Mouse (Mus musculus): ENCODE data around the gene Pabpn1. TPM values are rescaled to one million over a fixed set of nuclear protein-coding genes. Genes with fewer than 3 reads are reported as not detected.
A peak's percentile ranks its signal among the peaks of the same experiment; 100 is the strongest.

Pabpn1 gene
- total and polyA plus RNA-seq, 2 experiments from 2014 or later, result 36.2 to 44.5 TPM

DNA sequence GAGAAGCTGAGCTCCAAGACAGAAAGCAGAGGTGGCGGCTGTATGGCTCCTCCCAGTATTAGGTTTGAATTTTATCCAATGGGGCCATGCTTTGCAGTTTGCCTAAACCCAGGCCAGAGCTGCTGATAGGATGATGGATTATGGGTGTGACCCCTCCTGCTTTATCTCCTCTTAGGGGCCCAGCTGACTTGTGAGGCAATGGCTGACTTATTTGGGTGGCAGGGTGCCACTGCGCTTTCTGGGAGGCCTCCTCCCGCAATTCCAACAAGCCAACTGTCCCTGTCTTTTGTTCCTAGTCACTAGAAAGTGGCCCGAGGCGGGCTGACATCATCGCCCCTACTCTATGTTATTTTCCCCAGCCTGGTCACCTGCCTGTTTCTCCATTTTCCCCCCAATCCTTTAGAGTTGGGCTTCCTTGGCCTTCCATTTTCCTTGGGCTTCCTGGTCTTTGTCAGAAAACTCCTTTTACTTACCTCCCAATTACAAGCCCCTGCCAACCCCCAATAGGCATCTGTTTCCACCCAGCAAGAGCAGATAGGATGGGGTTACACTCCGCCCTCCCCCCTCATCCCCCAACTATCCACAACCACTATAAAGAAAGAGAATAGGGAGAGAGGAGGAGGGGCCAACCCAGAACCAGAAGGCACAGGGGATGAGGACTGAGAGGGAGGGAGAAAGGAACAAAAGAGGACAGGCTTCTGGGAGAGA is 32.5 kb downstream of the Pabpn1 start:
- no peak overlapping the region for H3K9ac ChIP-seq (replicated peaks; ENCODE audit: low read depth, low read length)
- no peaks in the 10 kb centered on the region for H3K36me3 ChIP-seq (replicated peaks; ENCODE audit: control insufficient read depth, insufficient read depth, low read length)
- DNase-seq (ENCODE audit: low spot score) (no peak), ATAC-seq (ENCODE audit: insufficient read depth, low read depth) (peak; percentile 66)
- H3K4me3 ChIP-seq (ENCODE audit: low read depth, low read length), result peak overlapping the region; percentile 53
- WGBS, result 37% methylated on average over 7 of the region's 7 CpGs
- no peaks in the 10 kb centered on the region for H3K27me3 ChIP-seq (ENCODE audit: control insufficient read depth, insufficient read depth, low read length)
- no peaks in the 10 kb centered on the region for H3K9me3 ChIP-seq (replicated peaks; ENCODE audit: control insufficient read depth, low read length)
- TF ChIP-seq EP300 (IDR thresholded peaks at IDR 0.05; ENCODE audit: low read depth), result no peak; the same call in 1 of the 2 replicates
- TF ChIP-seq CTCF (IDR thresholded peaks at IDR 0.05; ENCODE audit: low read depth), result no peak
- peaks cover 3% of the 10 kb centered on the region; the same call in 1 of the 2 replicates for H3K4me1 ChIP-seq (ENCODE audit: control insufficient read depth, insufficient read depth)
- H3K4me2 ChIP-seq (ENCODE audit: low read depth, low read length), result peak overlapping the region; percentile 81
- H3K27ac ChIP-seq (ENCODE audit: low read depth), result peak overlapping the region; percentile 82

DNA sequence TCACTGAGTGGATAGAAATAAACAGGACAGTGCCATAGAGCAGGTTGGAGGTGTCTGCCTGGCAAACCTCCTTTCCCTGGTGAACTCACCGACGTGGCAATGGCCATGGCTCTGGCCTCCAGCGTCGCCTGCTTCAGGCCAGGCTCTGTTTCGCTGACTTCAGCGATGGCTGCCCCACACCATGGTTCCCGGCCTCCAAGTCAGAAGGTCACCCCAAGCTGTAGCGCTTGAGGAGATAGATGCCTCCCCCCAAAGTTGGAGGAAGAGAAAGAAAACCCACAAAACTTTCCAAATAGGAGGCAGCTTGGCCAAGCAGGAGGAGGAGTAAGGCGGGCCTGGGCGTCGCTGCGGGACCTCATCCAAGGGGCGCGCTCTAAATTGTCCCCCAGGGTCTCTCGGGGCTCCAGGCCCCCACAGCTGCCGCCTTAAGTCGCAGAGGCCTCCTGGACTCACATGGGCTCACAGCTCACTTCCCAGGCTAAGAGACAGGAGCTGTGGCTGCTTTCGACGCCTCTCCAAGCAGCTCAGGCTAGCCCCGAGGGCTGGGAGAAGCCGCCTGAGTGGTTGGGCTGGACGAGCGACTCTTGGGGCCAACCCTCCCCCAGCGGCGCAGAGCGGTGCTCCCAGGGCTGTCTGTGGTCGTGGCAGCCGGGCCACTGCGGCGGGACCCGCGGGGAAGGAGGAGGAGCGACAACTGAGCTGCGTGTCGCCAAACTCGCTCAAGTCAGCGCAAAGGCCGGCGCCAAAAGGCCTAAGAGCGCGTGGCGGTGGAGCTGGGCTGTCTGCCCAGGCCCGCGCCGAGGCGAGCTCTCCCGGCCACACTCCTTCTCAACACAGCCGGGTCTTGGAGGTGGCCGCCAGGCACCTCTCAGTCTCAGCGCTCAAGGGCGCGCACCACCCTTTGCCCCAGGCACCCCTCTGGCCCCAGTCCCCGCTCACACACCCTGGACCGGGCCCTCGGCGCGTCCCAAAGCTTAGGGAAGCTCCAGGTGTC is 33.3 kb downstream of the Pabpn1 start, which contains the start of gene Efs:
Gene Efs, minus strand, starts transcription at position 778 of the 994 bp plus-strand sequence.
- peak within 1 kb of the TSS; percentile 81 for H3K4me2 ChIP-seq (ENCODE audit: low read depth, low read length)
- no peak for DNase-seq (ENCODE audit: low spot score)
- 9% methylated on average over 44 of the region's 57 CpGs for WGBS
- peak within 1 kb of the TSS; percentile 82 for H3K27ac ChIP-seq (ENCODE audit: low read depth)
- no peaks in the 10 kb centered on the region for H3K36me3 ChIP-seq (replicated peaks; ENCODE audit: control insufficient read depth, insufficient read depth, low read length)
- peak; percentile 69 for ATAC-seq (ENCODE audit: insufficient read depth, low read depth)
- peak within 1 kb of the TSS; percentile 63 for H3K9ac ChIP-seq (replicated peaks; ENCODE audit: low read depth, low read length)
- no peaks in the 10 kb centered on the region for H3K9me3 ChIP-seq (replicated peaks; ENCODE audit: control insufficient read depth, low read length)
- no peaks in the 10 kb centered on the region for H3K27me3 ChIP-seq (ENCODE audit: control insufficient read depth, insufficient read depth, low read length)
- H3K4me3 ChIP-seq (ENCODE audit: low read depth, low read length), result peak within 1 kb of the TSS; percentile 53
- peaks cover 3% of the 10 kb centered on the region; the same call in 1 of the 2 replicates for H3K4me1 ChIP-seq (ENCODE audit: control insufficient read depth, insufficient read depth)
- no peak for TF ChIP-seq CTCF (IDR thresholded peaks at IDR 0.05; ENCODE audit: low read depth)
- no peak for TF ChIP-seq EP300 (IDR thresholded peaks at IDR 0.05; ENCODE audit: low read depth)

DNA sequence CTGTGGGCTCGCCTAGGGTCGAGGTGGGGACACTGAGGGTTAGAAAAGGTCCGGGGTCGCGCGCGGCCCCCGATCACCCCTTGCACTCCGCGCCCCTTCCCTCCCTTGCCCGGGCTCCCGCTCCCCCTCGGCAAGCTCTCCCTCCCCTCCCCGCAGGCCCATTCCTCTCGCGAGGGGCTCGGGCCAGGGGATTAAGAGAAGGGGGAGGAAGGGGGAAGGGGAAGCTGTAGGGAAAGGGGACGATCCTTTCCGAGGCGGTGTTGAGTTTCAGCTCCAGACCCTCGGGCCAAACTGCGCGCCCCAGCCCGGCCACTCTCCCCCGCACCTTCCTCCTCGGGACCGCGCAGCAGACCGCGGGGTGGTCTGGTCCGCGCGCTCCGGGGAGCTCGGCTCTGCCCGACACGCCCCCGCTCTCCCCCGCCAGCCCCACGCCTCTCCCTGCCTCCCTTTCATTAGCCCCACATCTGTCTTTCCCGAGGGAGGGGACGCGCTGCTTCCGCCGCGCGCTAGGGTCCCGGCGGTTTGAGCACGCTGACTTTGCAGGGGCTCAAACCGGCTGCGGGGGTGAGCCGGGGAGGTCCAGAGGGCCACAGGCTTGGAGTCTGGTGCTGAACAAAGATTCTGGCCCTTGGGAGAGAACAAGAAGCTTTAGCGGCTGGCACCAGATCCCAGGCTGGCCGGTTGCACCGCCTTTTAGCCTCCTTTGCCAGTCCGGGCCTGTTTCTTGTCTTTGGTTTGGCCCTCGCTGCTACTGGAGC is 34.3 kb downstream of the Pabpn1 start:
- peak; percentile 40 for ATAC-seq (ENCODE audit: insufficient read depth, low read depth)
- TF ChIP-seq CTCF (IDR thresholded peaks at IDR 0.05; ENCODE audit: low read depth) (no peak), EP300 (IDR thresholded peaks at IDR 0.05; ENCODE audit: low read depth) (no peak)
- H3K9me3 ChIP-seq (replicated peaks; ENCODE audit: control insufficient read depth, low read length), result no peaks in the 10 kb centered on the region
- H3K4me1 ChIP-seq (ENCODE audit: control insufficient read depth, insufficient read depth), result peaks cover 3% of the 10 kb centered on the region; the same call in 1 of the 2 replicates
- DNase-seq (ENCODE audit: low spot score), result no peak
- no peaks in the 10 kb centered on the region for H3K27me3 ChIP-seq (ENCODE audit: control insufficient read depth, insufficient read depth, low read length)
- H3K36me3 ChIP-seq (replicated peaks; ENCODE audit: control insufficient read depth, insufficient read depth, low read length), result no peaks in the 10 kb centered on the region
- peak overlapping the region; percentile 53 for H3K4me3 ChIP-seq (ENCODE audit: low read depth, low read length)
- WGBS, result 2% methylated on average over 42 of the region's 58 CpGs
- H3K27ac ChIP-seq (ENCODE audit: low read depth), result peak overlapping the region; percentile 82
- peak overlapping the region; percentile 81 for H3K4me2 ChIP-seq (ENCODE audit: low read depth, low read length)
- H3K9ac ChIP-seq (replicated peaks; ENCODE audit: low read depth, low read length), result peak overlapping the region; percentile 63

DNA sequence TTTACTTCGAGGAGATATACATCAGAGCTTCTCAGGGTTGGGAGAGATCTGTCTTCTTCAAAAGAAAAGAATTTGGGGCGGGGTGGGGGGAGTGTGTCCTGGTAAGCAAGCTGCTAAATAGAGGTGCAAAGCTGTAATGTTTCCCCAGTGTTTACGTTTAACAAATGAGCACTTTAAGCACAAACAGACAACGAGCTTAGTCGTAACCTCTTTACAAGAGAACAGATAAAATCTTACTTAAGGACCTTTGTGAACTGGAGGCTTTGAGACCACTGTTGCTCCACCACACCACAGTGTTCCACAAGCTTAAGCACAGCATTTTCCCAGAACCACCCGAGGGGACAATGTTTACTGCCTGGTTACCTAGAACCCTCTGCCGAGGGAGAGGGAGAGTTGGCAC is 35.0 kb downstream of the Pabpn1 start:
- Histone ChIP-seq H3K36me3 (replicated peaks; ENCODE audit: control insufficient read depth, insufficient read depth, low read length) (no peaks in the 10 kb centered on the region), H3K4me2 (ENCODE audit: low read depth, low read length) (0 out of 2 replicates have a peak overlapping the region, but pooled peaks have one; percentile 81), H3K9ac (replicated peaks; ENCODE audit: low read depth, low read length) (no peak overlapping the region), H3K9me3 (replicated peaks; ENCODE audit: control insufficient read depth, low read length) (no peaks in the 10 kb centered on the region), H3K4me3 (ENCODE audit: low read depth, low read length) (no peak overlapping the region), H3K27me3 (ENCODE audit: control insufficient read depth, insufficient read depth, low read length) (no peaks in the 10 kb centered on the region), H3K4me1 (ENCODE audit: control insufficient read depth, insufficient read depth) (peaks cover 3% of the 10 kb centered on the region; the same call in 1 of the 2 replicates), H3K27ac (ENCODE audit: low read depth) (peak overlapping the region; percentile 82; the same call in 1 of the 2 replicates)
- 45% methylated on average over 7 of the region's 7 CpGs for WGBS
- DNase-seq (ENCODE audit: low spot score) (no peak), ATAC-seq (ENCODE audit: insufficient read depth, low read depth) (no peak)
- TF ChIP-seq CTCF (IDR thresholded peaks at IDR 0.05; ENCODE audit: low read depth), result no peak

DNA sequence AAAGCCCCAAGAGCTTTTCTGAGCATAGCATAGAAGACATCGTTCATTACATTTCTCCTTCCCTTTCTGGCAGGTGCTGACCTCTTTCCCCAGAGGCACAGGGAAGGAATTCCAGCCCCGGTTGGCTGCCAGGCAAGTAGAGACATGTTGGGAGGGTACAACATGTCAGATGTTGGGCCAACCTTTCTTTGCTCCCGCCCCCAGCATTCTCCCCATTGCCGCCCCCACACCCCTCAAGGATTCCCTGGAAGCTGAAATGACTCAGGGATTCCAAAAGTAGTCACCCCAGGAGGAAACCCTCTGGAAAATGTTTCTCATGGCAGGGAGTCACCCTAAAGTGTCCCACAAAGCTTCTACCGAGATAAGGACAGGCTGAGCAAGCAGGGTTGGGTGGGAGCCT is 37.5 kb downstream of the Pabpn1 start:
- H3K4me3 ChIP-seq (ENCODE audit: low read depth, low read length), result no peak overlapping the region
- no peaks in the 10 kb centered on the region; the same call in 1 of the 2 replicates for H3K4me1 ChIP-seq (ENCODE audit: control insufficient read depth, insufficient read depth)
- H3K4me2 ChIP-seq (ENCODE audit: low read depth, low read length), result no peak overlapping the region
- H3K27ac ChIP-seq (ENCODE audit: low read depth), result no peak overlapping the region
- no peaks in the 10 kb centered on the region for H3K9me3 ChIP-seq (replicated peaks; ENCODE audit: control insufficient read depth, low read length)
- H3K9ac ChIP-seq (replicated peaks; ENCODE audit: low read depth, low read length), result no peak overlapping the region
- DNase-seq (ENCODE audit: low spot score), result no peak
- 53% methylated on average over 5 of the region's 5 CpGs for WGBS
- no peak for TF ChIP-seq CTCF (IDR thresholded peaks at IDR 0.05; ENCODE audit: low read depth)
- H3K27me3 ChIP-seq (ENCODE audit: control insufficient read depth, insufficient read depth, low read length), result no peaks in the 10 kb centered on the region
- ATAC-seq (ENCODE audit: insufficient read depth, low read depth), result no peak
- no peaks in the 10 kb centered on the region for H3K36me3 ChIP-seq (replicated peaks; ENCODE audit: control insufficient read depth, insufficient read depth, low read length)
